Mouse (Mus musculus) liver, postnatal 0 days (tissue): ENCODE results near the gene Pkp3. TPM values are rescaled to one million over a fixed set of nuclear protein-coding genes. Genes with fewer than 3 reads are reported as not detected.

Source experiments
- ATAC-seq: fragments of 200-750 bp; cut with Nextera tagmentation; 2 replicates; pipeline ENCODE4 v1.8.0; 2017; ENCODE audit warnings: mild to moderate bottlenecking, moderate library complexity
- DNase-seq: peaks from one replicate; pipeline ENCODE4 v3.0.0-alpha.2; 2016
- H3K27ac ChIP-seq: fragments of 300-500 bp; sonication (generic); 2 replicates; pipeline ENCODE4 v1.5.1; 2014; ENCODE audit warnings: antibody characterized with exemption, moderate library complexity, mild to moderate bottlenecking, low read depth
- H3K27me3 ChIP-seq: fragments of 300-500 bp; sonication (generic); 2 replicates; pipeline ENCODE4 v1.6.1; 2014; ENCODE audit warnings: low read length, control low read depth, mixed read lengths; ENCODE audit not compliant: insufficient read depth
- H3K36me3 ChIP-seq: fragments of 300-500 bp; sonication (generic); replicated peaks from 2 replicates; pipeline ENCODE4 v1.6.1; 2014; ENCODE audit warnings: mild to moderate bottlenecking, control low read depth, low read length, moderate library complexity, mixed read lengths; ENCODE audit not compliant: insufficient read depth
- H3K4me1 ChIP-seq: fragments of 300-500 bp; sonication (generic); 2 replicates; pipeline ENCODE4 v1.6.1; 2014; ENCODE audit warnings: antibody characterized with exemption, mild to moderate bottlenecking, control low read depth; ENCODE audit not compliant: insufficient read depth
- H3K4me2 ChIP-seq: fragments of 300-500 bp; sonication (generic); 2 replicates; pipeline ENCODE4 v1.6.1; 2014; ENCODE audit warnings: low read depth, mild to moderate bottlenecking, low read length, moderate library complexity, mixed read lengths
- H3K4me3 ChIP-seq: fragments of 300-500 bp; sonication (generic); 2 replicates; pipeline ENCODE4 v1.5.1; 2014; ENCODE audit warnings: low read depth, low read length
- H3K9ac ChIP-seq: fragments of 300-500 bp; sonication (generic); replicated peaks from 2 replicates; pipeline ENCODE4 v1.6.1; 2014; ENCODE audit warnings: mild to moderate bottlenecking, moderate library complexity
- H3K9me3 ChIP-seq: fragments of 300-500 bp; sonication (generic); 2 replicates; pipeline ENCODE4 v1.6.1; 2016; ENCODE audit warnings: mild to moderate bottlenecking, control low read depth, low read length, mixed read lengths
- CTCF ChIP-seq: sonication (generic); IDR thresholded peaks from 2 replicates; pipeline ENCODE4 v1.5.1; 2016; ENCODE audit warnings: antibody characterized with exemption, low read depth
- EP300 ChIP-seq: IDR thresholded peaks from 2 replicates; pipeline ENCODE4 v1.6.1; 2016; ENCODE audit warnings: antibody characterized with exemption, low read depth, mild to moderate bottlenecking
- WGBS: fragments of 180-500 bp; shearing (Covaris S2); extraction: QIAGEN DNeasy Blood & Tissue Kit; methylation state at CpG from one replicate; pipeline ENCODE4 v1.1.7; 2014; ENCODE audit not compliant: insufficient replicate concordance; 5-methylcytosine and 5-hydroxymethylcytosine counted together
- polyA plus RNA-seq: library from polyadenylated mRNA; unstranded; fragments of >200 nt; fragmentation: Nextera tagmentation; extraction: Ambion mirVana; gene quantifications from 2 replicates; pipeline ENCODE4 v1.2.1, GENCODE M21; 2015

The Pkp3 gene
- polyA plus RNA-seq, 1 experiment from 2014 or later, result 1.5 TPM

DNA sequence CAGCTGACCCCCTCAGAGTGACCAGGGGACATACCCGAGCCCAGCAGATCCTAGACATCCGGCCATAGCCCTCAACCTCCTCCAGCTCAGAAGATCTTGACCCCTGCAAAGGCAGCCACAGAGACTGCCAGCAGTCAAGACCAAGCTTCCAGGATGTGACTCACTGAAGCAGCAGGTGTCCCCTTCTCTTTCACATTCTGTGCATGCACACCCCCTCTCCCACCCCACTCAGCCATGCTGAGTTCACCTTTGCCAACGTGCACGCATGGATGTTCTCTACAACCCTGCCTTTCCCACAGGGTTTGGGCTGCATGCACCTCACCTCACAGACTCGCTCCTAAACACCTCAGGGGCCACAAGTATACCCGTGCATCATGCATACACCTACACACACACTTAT is 18.0 kb downstream of the Pkp3 start:
- no peak for ATAC-seq
- H3K36me3 ChIP-seq, result peaks cover 3% of the 10 kb centered on the region; the same call in 1 of the 2 replicates
- H3K4me2 ChIP-seq, result peak overlapping the region; percentile 58
- H3K27ac ChIP-seq, result peak overlapping the region; percentile 84; the same call in 1 of the 2 replicates
- H3K27me3 ChIP-seq, result peaks cover 3% of the 10 kb centered on the region; the same call in 1 of the 2 replicates
- no peak overlapping the region; the same call in 1 of the 2 replicates for H3K9ac ChIP-seq
- no peak for TF ChIP-seq EP300
- TF ChIP-seq CTCF, result no peak
- 50% methylated on average over 6 of the region's 6 CpGs for WGBS
- H3K4me1 ChIP-seq, result peaks cover 51% of the 10 kb centered on the region
- H3K4me3 ChIP-seq, result peak overlapping the region; percentile 18
- no peak for DNase-seq
- no peaks in the 10 kb centered on the region for H3K9me3 ChIP-seq

DNA sequence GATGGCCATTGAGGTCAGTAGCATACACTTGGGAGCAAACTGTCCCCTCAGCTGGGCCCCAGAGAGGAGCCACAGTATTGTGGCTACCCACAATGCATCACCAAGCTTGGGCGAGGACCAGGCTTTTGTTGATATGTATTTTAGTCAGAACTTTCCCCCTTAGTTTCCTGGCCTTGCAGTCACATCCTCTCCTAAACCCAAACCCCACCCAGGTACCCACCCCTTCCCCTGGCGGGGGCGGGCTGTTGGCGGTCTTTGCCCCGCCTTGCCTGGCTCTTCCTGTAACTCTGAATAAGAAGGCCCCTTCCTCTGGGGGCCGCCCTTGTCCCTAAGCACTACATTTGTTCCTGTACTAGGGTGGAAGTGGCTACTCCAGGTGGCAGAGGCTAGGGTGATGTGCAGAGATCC is 18.6 kb downstream of the Pkp3 start:
- peak overlapping the region; percentile 18 for H3K4me3 ChIP-seq

DNA sequence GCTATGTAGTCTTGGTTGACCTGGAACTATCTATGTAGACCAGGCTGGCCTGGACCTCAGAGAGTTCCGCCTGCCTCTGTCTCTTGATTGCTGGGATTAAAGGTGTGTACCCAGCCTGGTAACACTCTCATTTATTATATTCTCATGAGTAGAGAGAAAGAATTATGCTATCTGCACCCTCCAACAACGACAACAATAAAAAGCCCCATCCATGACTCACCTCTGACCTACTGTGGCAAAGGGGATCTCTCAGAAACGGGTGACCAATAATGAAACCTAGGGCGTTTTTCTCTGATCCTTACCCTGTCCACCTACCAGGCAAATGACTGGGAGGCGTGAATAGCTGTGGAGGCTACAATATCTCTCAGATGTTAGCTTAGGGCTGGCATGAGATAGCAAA is 19.2 kb downstream of the Pkp3 start:
- Histone ChIP-seq H3K4me3 (no peak overlapping the region), H3K9ac (no peak overlapping the region), H3K36me3 (no peaks in the 10 kb centered on the region), H3K4me1 (peaks cover 48% of the 10 kb centered on the region), H3K9me3 (no peaks in the 10 kb centered on the region), H3K27me3 (peaks cover 3% of the 10 kb centered on the region; the same call in 1 of the 2 replicates), H3K27ac (peak overlapping the region; percentile 84; the same call in 1 of the 2 replicates), H3K4me2 (peak overlapping the region; percentile 58)
- no peak for ATAC-seq
- WGBS, result 65% methylated on average over 5 of the region's 5 CpGs
- DNase-seq, result no peak
- no peak for TF ChIP-seq CTCF
- TF ChIP-seq EP300, result no peak

More for the DNA sequence above, 18.6 kb downstream of the Pkp3 start:
- H3K9ac ChIP-seq, result peak overlapping the region; percentile 47
- H3K36me3 ChIP-seq, result no peaks in the 10 kb centered on the region
- TF ChIP-seq EP300 (no peak), CTCF (peak; percentile 44)
- ATAC-seq (peak; percentile 22), DNase-seq (peak; percentile 81)
- peaks cover 51% of the 10 kb centered on the region for H3K4me1 ChIP-seq
- peak overlapping the region; percentile 84 for H3K27ac ChIP-seq
- peaks cover 3% of the 10 kb centered on the region; the same call in 1 of the 2 replicates for H3K27me3 ChIP-seq
- no peaks in the 10 kb centered on the region for H3K9me3 ChIP-seq
- peak overlapping the region; percentile 58 for H3K4me2 ChIP-seq
- 16% methylated on average over 6 of the region's 6 CpGs for WGBS

DNA sequence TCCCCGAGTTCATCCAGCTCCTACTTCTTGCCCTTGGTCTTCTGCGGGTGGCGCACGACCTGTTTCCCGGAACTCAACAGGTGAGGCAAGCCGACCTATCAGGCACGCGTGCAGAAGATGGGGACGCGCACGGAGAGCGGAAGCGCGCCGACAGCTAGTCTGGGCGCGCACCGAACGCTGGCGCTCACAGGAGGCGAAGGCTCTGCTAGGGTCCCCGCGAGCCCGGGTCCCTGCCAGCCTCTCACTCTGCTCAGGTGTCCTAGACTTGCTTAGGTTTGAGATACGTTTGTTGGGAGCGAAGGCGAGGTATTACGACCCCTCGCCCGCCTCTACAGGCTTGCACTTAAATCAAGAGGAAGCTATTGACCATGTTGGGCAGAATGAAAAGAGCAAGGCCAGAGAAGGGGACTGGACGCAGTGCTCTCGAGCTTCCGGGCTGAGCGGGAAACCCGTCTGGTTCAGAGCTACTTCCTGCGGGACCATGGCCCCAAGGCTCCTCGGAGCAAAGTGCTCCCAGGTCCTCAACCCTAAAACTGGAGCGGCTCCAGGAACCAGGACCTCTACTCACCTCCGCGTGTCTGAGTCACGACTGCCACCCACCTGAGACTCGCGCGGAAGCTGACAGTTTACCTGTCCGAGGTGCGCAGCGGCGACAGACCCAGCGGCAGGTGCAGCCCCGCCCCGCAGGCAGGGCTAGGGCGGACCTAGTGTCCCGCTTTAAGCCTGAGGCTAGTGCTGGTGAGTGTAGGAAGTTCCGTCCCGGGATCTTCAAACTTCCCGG is 22.1 kb downstream of the Pkp3 start, which contains the start of gene Sigirr:
Sigirr (minus strand) TSS at position 662 of the 781 bp plus-strand sequence.
- TF ChIP-seq EP300 (no peak), CTCF (no peak)
- Histone ChIP-seq H3K4me2 (peak within 1 kb of the TSS; percentile 87), H3K27ac (peak within 1 kb of the TSS; percentile 48; the same call in 1 of the 2 replicates), H3K9ac (peak within 1 kb of the TSS; percentile 58), H3K36me3 (no peaks in the 10 kb centered on the region), H3K27me3 (peaks cover 3% of the 10 kb centered on the region; the same call in 1 of the 2 replicates), H3K4me1 (peaks cover 40% of the 10 kb centered on the region), H3K9me3 (no peaks in the 10 kb centered on the region), H3K4me3 (peak within 1 kb of the TSS; percentile 56)
- ATAC-seq, result peak; percentile 41
- WGBS, result 2% methylated on average over 56 of the region's 56 CpGs
- peak; percentile 64 for DNase-seq

DNA sequence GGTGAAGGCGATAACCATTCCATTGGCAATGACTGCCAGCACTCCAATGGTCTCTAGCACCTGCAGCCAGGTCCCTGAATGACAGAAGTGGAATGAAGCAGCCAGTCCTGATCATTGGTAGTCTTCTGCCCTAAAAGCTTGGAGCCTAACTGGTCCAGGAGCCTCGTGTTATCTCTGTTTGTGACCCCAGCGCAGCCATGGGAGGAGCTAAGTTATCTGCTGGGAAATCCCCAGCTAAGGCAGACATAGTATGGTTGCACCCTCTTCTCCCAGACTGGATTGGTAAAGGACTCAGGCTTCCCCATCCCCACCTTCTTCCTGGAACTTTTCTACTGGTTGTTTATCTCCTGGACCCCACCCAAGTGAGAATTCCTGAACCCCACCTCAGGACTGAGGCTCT is 25.1 kb downstream of the Pkp3 start:
- Histone ChIP-seq H3K27ac (no peak overlapping the region), H3K9me3 (no peaks in the 10 kb centered on the region), H3K4me2 (no peak overlapping the region), H3K27me3 (peaks cover 3% of the 10 kb centered on the region; the same call in 1 of the 2 replicates), H3K4me3 (no peak overlapping the region), H3K4me1 (peaks cover 19% of the 10 kb centered on the region), H3K36me3 (no peaks in the 10 kb centered on the region), H3K9ac (no peak overlapping the region)
- TF ChIP-seq EP300 (no peak), CTCF (no peak)
- WGBS, result 52% methylated on average over 3 of the region's 3 CpGs
- DNase-seq (no peak), ATAC-seq (no peak)

DNA sequence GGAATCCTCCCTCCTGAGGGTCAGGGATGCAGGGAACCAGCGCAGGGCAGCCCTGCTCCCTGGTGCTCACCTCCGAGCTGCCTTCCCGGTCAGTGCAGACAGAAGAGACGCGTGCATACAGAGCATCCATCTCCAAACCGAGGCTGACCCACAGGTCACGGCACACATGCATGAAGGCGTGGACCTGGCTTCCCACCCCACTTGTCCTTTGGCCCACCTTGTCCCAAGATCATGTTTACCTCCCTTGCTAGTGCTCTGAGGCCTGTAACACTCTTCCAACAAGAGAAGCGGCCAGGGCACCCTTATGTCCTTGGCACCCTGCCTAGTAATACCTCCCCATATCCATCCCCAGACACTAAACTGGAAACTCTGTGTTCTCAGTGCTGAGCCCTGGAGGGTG is 37.9 kb downstream of the Pkp3 start:
- H3K9ac ChIP-seq, result no peak overlapping the region
- no peaks in the 10 kb centered on the region for H3K9me3 ChIP-seq
- no peak overlapping the region for H3K4me2 ChIP-seq
- no peak for TF ChIP-seq CTCF
- TF ChIP-seq EP300, result no peak
- H3K4me1 ChIP-seq, result peaks cover 21% of the 10 kb centered on the region
- no peak overlapping the region for H3K4me3 ChIP-seq
- no peaks in the 10 kb centered on the region for H3K36me3 ChIP-seq
- 75% methylated on average over 9 of the region's 9 CpGs for WGBS
- ATAC-seq, result peak; percentile 64; the same call in 1 of the 2 replicates
- peak; percentile 44 for DNase-seq
- no peak overlapping the region for H3K27ac ChIP-seq
- no peaks in the 10 kb centered on the region for H3K27me3 ChIP-seq
